Mouse (Mus musculus): ENCODE measurements at regions not wholly inside any gene's neighbourhood (a gene's known extent, or its start where the extent isn't known, plus 50 kb on each side); places are given as distances from the start of the nearest gene placed in this dataset.

GRCm38 (mm10) chr14:102392351-102392750, 590.1 kb downstream of the Kctd12 start:
- no peak for TF ChIP-seq USF1 (IDR thresholded peaks at IDR 0.05; ENCODE audit: low read depth)
- TF ChIP-seq POLR2A (IDR thresholded peaks at IDR 0.05; ENCODE audit: insufficient read length, low read depth) = no peak
- no peak for TF ChIP-seq TCF12 (IDR thresholded peaks at IDR 0.05; ENCODE audit: insufficient read depth, poor library complexity, severe bottlenecking)
- TF ChIP-seq MYOD1 (IDR thresholded peaks at IDR 0.05; ENCODE audit: control insufficient read depth in 1 of 3, insufficient read length in 2 of 3, low read depth in 2 of 3) = no peak
- no peak for TF ChIP-seq E2F4 (IDR thresholded peaks at IDR 0.05; ENCODE audit: insufficient read depth)
- TF ChIP-seq MAX (IDR thresholded peaks at IDR 0.05; ENCODE audit: low read depth) = no peak
- TF ChIP-seq TCF3 (IDR thresholded peaks at IDR 0.05; ENCODE audit: insufficient read length, low read depth) = no peak
- no peak for TF ChIP-seq CEBPB (IDR thresholded peaks at IDR 0.05; ENCODE audit: insufficient read depth, poor library complexity, severe bottlenecking)
- TF ChIP-seq POLR2AphosphoS2 (IDR thresholded peaks at IDR 0.05; ENCODE audit: insufficient read length, low read depth) = no peak
- no peak for TF ChIP-seq MYOG (IDR thresholded peaks at IDR 0.05; ENCODE audit: control insufficient read depth in 1 of 3, insufficient read depth in 1 of 3, insufficient read length in 2 of 3, low read depth in 2 of 3)
- TF ChIP-seq SRF (IDR thresholded peaks at IDR 0.05; ENCODE audit: control insufficient read depth, insufficient read length, low read depth) = no peak
- TF ChIP-seq REST (IDR thresholded peaks at IDR 0.05; ENCODE audit: insufficient read depth, insufficient read length) = no peak

Data from myocyte (in vitro differentiated cells).